Mouse (Mus musculus) CD8-positive naive resting alpha-beta T cell, adult 2 months (primary cell): ENCODE results near the gene Kazald1.
A peak's percentile ranks its signal among the peaks of the same experiment; 100 is the strongest.
"Not testable (repeated sequence)": the region's sequence is repeated elsewhere in the genome, so short reads cannot be mapped to it uniquely, and the experiment has no call there.

ENCODE experiments used
- DNase-seq, 2 experiments: peaks; one replicate each; pipeline ENCODE4 v3.0.0; 2022; ENCODE audit warnings: low read depth in 2 of 2, low spot score in 2 of 2

The Kazald1 gene

DNA sequence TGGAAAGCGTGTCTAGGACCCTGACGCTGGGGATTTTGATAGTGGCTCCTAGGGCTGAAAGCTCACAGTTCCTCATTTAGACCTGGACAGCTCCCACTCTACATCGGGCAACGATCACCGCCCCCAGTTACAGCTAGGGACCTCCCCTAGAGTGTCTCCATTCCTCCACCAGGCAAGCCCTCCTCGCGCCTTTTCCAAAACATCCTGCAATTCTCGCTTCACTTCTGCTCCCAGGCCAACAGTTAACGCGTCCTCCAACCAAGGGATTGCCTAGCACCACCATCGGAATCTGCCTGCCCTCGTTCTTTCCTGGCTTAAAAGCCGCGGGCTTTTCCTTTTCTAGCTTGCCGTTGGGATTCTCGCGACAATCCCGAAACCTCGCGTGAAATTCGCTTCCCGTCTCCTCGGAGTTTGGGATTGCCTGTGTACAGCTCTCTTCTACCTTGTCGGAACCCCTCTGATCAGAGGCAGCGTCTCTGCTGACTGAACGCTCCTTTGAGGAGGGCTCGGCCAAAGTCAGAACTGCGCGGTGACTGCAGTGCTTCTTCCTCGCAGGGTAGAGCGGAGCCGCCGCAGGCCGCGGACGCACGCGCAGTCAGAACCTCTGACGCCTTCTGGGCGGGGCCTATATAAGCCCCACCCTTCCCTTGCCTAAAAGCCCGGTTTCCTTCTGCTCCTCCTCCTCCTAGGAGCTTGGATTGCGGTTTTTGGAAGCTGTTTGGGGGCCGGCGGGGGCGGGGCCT, at the start of gene Kazald1:
Gene Kazald1 (plus strand): TSS at position 662 of the 743 bp plus-strand sequence.
- peak; percentile 83 to 85 for DNase-seq

DNA sequence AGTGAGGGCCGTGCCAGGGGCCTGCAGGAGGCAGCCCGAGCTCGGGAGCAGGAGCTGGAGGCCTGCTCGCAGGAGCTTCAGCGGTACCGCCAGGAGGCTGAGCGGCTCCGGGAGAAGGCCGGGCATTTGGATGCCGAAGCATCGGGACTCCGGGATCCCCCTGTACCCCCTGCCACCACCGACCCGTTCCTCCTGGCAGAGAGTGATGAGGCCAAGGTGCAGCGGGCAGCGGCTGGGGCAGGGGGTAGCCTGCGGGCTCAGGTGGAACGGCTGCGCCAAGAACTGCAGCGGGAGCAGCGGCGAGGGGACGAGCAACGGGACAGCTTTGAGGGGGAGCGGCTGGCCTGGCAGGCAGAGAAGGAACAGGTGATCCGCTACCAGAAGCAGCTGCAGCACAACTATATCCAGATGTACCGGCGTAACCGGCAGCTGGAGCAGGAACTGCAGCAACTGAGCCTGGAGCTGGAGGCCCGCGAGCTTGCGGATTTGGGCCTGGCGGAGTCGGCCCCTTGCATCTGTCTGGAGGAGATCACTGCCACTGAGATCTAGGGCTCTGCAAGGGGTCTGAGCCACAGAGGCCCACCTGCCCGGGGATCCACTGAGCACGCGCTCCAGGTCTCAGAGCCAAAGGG, 49.0 kb upstream of the Kazald1 start:
- DNase-seq, result no peak

DNA sequence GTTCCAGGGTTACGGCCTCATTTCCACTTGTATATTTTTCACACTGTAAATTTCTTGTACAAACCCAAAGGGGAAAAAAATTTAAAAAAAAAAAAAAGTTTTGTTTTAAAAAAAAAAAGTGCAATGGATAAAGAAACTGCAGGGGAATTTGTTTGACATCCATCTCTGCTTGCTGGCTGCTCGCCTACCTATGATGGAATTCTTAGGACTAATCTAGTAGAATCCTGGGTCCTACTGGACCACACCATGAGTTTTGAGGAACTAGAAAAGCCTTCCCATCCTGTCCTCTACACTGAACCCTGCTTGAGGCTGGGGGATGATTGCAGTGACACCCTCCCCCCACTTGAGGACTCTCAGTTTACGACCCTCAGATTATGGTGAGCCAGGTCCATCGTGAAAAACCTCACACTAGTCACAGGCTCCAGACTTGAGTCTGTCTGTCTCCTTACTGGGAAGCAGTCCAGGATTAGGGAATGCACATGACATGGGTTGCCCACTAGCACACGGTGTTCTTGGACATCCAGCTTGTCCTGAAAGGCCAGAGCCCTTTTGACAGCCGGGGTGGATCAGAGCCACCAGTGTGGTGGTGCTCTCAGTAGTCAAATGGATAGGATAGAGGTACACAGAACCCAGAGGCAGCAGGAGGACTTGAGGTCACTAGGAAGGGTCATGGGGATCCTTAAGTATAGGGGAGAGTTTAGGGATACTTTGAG, 47.9 kb upstream of the Kazald1 start:
- DNase-seq, result no peak

DNA sequence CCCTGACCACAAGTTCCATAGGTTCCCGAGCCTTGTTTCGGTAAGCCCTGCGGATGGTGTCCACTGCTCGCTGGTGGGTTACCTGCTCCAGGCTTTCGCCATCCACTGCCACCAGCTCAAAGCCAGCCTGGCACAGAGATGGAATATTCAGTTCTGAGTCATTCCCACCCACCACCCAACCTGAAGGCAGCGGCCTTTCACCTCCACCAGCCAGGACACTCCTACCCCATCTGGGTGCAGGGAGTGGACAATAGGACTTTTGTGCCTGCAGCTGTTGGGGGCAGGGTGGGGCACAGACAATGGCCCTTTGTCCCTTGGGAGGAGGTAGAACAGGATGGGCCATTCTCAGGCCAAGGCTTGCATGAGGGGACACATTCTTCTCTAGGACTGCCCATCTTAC, 47.2 kb upstream of the Kazald1 start:
- no peak for DNase-seq

DNA sequence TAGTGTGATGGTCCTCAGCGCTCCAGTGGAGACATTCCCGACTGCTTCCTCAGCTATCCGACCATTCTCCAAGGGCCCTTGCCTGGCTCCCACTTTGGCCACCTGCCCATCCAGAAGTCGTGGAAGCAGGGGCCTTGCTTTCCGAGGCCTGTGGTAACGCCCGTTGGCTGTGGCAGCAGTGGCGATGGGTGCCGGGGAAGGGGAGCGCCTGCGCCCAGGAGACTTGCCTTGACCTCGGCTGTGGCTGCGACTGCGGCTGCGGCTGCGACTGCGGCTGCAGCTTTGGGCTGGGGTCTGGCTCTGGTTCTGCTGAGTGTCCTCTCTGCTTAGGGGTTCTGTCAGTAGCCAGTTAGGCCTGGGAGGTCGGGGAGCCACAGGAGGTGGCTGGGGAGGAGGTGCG, 46.3 kb upstream of the Kazald1 start:
- DNase-seq, result no peak

DNA sequence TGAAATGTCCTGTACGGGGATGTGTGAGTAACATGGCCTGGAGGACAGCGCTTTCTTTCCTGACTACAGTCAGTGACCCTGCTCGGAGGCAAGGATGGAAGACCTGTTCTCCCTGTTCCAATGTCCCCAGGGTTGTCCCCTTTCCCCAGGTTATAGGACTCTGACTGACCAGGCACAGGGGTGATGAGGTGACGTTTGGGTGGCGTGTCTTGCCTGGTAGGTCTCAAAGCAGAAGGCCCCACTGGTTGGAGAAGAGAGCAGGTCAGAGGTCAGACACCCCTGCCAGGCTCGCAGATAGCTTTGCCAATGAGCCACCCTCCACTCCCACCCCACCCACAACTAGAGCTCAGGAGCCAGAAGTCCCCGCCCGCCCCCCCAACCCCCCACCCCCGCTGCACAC, 45.5 kb upstream of the Kazald1 start:
- DNase-seq, result no peak

DNA sequence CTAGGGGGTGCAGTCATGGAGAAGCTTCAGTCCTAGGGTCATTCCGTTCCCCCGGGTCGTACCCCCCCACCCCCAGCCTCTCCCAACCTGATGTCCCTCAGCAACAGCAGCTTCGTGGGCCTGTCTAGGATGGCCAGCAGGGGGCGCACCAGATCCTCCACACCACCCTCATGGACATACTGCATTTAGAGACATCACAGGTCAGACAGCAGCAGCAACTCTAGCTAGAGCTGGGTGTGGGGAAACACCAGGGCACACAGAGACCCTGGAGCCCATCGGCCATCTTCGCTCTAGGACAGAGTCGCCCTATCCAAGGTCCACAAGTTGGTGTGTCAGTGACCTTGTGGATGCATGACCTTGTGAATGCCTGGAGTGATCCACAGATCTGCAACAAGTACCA, 44.9 kb upstream of the Kazald1 start:
- peak; percentile 60 to 68 for DNase-seq

DNA sequence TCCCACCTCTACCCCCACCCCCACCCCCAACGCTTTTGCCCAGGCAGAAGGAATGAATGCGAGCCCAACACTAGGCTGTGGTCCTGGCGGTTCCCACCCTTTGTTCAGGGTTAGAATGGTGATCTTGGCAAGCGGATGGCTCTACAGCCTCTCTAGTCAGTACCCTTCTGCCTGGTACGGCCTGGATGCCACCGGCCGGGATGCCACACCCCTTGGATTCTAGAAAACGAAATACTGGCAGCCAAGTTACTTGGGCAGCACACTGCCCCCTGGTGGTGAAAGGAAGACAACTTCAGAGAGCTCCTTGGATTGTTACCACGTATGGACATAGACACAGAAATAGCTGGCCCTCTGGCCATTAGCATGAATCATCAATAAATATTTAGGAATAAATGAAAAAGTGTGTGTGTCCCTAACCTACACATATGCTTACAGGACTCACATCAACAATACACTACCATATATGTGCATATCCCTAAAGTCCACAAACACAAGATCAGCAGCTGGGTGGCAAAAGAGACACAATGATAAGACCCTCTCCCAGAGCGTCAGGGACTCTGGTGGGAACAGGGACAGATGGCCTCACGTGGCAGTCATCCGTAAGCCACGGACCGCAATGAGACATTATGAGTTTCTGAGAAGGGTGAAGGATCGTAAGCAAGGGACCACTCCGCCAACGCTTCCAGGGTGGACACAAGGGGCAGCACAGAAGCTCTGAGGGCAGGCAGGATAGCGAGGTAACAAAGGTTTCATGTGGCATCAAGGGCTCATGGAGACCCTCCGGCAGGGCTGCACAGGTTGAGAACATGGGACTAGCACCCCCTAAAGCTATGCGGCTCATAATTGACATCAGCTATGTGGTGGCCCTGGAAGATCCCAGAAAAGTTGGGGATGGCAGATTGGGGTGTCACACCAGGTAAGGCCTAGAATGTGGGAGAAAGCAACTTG, 44.0 kb upstream of the Kazald1 start:
- DNase-seq, result peak; percentile 61 to 66

DNA sequence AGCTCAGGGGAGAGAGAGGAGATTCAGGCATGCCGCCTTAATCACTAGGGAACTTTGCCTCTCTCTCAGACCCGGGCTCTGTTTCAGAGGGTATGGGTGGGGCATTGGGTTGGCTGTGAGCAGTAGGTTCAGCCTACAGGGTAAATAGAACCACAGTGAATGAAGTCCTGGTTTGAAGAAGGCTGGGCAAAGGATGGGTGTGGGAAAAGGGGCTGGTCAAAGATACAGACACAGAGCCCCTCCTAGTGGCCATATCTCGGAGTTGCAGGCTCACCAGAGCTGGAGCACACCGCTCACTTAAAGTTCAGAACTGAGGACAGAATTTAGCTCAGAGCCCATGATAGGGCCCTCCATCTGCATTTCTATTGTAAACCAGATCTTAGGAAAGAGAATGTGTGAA, 43.3 kb upstream of the Kazald1 start:
- peak in 1 of 2 experiments; percentile 67 for DNase-seq

DNA sequence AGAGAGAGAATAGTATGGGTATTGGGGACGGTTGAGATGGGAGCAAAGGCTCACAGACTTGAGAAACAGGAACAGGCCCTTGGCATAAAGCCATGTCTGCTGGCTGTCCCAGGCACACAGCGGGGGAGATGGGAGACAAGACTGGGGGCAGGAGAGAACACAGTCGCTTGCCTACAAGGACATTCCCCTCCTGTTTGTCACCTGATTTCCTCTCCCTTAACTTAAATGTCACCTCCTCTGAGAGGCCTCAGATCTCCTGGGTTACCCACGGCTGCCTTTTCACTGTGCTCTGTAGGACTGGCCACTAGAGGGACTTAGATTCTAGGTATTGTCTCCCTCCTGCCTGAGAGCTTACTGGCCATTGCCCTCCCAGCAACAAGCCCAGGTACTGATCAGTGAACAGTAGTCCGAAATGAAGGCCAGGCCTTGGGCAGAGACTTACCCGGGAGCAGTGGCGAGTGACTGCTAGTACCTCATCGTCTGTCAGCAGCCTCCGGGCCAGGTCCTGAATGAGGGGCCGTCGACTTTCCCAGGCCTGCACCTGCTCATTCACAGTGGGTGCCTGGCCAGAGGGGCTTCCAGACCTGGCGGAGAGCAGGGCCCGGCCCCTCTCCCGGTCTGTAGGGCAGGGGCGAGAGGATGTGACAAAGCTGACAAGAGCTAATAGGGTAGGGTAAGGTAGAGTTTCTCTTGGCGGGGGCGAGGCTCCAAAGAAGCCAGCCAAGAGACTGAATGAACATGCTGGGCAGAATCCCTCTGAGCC, 42.3 kb upstream of the Kazald1 start:
- DNase-seq, result no peak

DNA sequence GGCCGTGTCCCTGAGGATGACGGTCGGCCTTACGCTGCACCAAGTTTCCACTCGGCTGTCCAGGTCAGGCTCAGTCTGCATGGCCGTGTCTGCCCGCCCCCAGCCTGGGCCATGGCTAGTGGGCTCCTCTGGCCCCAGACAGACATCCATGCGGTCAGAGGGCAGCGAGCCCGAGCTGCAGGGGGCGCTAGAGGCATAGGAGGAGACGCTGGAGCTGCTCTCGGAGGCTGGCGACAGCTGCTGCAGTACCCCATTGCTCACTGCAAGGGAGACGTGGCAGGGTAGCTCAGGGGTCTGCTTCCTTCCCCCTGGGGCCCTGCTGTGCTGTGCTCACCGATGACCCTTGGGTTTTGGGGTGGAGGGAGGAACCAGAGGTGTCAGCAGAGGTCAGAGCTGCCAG, 38.2 kb upstream of the Kazald1 start:
- no peak for DNase-seq

DNA sequence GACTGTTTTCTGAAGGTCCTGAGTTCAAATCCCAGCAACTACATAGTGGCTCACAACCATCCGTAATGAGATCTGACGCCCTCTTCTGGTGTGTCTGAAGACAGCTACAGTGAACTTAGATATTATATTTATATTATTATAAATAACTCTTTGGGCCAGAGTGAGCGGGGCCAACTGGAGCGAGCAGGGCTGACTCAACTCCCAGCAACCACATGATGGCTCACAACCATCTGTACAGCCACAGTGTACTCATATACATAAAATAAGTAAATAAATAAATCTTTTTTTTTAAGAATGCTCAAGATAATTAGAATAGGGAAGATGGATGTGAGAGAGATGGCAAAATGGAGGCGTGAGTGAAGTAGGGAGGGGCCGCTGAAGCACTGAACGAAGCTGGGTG, 36.8 kb upstream of the Kazald1 start:
- DNase-seq, result not testable (repeated sequence)

DNA sequence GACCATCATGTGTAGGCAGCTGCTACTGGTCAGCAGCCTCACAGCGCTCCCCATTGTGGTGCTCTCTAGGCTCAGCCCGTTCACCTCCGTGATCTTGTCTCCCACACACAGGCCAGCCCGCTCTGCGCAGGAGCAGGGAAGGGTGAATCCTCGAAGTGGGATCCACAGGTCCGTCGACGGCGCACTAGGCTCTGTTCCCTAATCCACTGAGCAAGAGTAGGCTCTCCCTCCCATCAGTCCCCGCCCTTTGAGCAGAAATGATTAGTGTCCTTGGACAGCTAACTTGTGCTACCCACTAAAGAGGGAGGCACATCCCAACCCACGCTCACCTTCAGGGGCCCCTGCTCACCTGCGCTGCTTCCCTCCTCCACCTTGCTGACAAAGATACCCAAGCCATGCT, 34.8 kb upstream of the Kazald1 start:
- DNase-seq, result no peak

DNA sequence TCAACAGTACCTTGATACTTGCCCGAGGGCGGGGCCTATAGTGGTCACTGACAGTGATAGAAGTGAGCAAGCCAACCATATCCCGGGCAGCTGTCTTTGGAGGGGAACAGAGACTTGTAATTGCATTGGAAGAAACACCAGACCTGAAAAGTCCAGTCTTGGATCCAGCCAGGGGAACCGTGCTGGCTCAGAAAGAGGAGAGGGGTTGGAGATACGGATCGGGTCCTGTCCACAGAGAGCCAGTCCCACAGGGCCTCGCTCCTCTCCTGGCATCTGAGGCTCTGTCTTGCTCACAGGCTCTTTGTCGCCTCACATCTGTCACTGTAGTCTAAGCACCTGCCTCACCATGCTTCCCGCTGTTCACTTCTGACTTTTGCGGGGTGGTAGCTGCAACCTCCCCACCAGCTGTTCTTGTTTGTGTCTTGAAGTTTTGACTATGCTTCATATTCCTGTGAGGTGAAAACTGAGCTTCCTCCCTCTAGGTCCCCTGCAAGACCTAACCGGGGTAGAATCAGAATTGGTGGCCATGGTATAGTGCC, 30.6 kb upstream of the Kazald1 start:
- DNase-seq, result no peak

DNA sequence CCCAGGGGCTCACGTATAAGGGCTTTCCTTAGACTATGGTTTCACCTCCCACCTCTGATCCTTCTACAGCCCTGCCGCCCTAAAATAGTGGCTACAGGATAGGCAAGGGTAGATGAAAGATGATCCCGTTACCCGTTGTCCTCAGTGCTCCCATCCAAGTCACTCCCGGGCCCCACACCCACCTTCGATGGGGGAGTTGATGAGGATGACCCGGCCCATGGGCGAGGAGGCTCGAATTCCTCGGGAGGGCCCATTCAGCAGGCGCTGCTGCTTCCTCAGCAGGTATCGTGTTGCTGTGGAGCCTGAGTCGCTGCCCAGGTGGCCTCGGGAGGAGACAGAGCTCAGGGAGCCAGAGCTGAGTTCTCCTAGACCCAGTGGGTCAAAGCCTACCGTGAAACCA, 29.8 kb upstream of the Kazald1 start:
- no peak for DNase-seq

DNA sequence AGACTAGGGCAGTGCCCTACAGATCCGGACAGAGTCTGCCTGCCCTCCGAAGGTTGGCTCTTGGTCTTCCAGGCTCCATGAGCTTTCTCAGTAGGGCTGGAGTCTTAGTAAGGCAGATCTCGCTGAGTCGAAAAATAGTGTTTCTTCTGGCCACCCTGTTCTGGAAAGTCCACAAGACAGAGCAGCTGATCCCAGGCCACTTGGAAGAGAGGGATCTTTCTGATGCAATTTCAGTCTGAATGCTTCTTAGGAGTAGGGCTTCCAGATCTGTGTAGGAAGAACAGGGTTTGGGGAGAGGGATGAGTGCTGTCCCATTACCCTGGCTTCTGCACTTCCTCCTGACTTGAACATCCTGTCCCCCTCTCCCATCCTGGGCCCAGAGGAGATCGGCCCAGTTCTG, 29.4 kb upstream of the Kazald1 start, which contains the start of gene Pdzd7:
Gene Pdzd7 (minus strand): TSS at position 67 of the 400 bp plus-strand sequence.
- DNase-seq, result no peak

DNA sequence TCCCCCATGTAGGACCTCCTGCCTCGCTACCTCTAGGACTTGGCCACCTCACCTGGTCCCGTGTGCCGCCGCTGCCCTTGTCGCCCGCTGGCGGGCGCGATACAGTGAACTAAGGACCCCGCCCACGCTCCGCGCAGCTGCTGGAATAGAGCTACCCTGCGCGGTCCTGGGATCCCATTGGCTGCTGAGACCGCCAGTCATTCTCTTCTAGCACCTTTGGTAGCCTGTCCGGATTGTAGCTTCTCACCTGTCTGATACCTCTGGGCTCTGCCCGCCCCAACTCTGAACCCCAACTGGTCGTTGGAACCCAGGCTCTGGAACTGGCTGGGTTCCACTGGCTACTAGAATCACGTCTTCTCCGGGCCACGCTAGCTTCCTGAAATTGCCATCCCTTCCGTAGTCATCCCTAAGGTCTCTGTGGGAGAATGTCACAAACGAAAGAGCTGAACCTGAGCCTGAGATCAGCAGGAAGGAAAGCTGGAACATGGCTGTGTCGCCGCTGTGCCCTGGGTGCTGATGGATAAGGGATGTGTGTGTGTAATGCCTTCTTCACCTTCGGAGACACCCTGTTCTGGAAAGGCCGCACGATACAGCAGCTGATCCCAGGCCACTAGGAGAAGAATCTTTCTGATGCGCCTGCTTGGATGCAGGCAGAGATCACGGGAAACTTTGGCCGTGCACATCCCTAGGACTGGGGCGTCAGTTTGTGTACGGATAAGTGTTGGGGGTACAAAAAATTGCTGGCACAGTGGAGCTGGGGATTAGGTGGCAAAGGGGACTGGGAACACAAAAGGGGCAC, 28.3 kb upstream of the Kazald1 start:
- DNase-seq, result peak in 1 of 2 experiments; percentile 42

DNA sequence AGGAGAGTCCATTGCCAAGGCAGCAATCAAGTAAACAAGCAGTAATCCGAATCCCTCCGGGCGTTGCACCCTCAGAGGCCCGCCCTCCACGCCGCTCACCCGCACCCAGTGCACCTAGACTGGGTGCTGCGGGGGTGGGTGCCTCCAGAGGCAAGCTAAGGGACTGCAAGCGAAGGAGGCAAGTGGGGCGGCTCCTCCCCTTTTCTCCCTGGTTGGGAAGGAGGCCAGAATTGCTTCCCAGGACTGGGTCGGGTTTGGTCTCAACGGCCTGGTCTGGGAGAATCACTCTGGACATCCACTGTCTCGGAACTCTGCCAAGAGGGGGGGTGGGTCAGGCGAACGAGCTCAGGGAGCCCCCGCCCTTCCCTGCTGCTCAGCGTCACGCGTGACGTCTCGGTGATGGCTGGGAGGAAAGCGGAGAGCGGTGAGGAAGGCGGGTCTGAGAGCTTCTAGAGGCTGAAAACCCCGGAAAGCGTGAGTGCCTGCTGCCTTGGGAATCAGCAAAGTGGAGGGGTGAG, 27.6 kb upstream of the Kazald1 start, which contains the start of gene Sfxn3:
Gene Sfxn3 (plus strand): TSS at position 87 of the 518 bp plus-strand sequence.
- peak; percentile 81 to 90 for DNase-seq
